Mouse (Mus musculus): ENCODE data around the gene Mia3. TPM values are rescaled to one million over a fixed set of nuclear protein-coding genes. Genes with fewer than 3 reads are reported as not detected.

Mia3 gene
- total and polyA plus RNA-seq, 3 experiments = 51.2 to 95.3 (median 80.9) TPM

DNA sequence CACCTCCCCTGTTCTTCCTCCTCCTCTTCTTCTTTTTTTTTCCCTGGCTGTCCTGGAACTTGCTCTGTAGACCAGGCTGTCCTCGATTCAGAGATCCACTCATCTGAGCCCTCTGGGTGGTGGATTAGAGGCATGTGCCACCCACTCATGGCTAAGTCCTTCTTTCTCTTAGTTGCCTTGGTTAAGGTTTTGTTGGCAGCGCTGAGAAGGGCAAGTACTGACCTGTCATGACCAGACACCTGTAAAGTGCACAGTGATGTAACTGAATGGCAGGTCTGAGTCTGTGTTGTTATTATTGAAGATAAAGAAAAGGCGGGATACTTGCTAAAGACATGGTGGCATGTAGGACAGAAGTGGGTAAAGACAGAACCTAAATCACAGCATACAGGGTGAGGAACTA, 34.0 kb upstream of the Mia3 start:
- no peaks in the 10 kb centered on the region for H3K4me1 ChIP-seq (ENCODE audit: control insufficient read depth in 1 of 2, insufficient read depth in 2 of 2)
- in situ Hi-C loops (cut with MboI; ENCODE audit: low pct_ligation_motif_present, low pct_unique_long_range_greater_than_20kb, low sequenced_read_pairs) (no loop called here), dilution Hi-C loops (cut with MboI; ENCODE audit: extremely low pct_ligation_motif_present, extremely low pct_unique_long_range_greater_than_20kb, low sequenced_read_pairs) (no loop called here)
- H3K4me2 ChIP-seq (ENCODE audit: insufficient read depth, low read depth, poor library complexity, severe bottlenecking) = no peak overlapping the region
- no peaks in the 10 kb centered on the region for H3K27me3 ChIP-seq (replicated peaks)
- H3K9ac ChIP-seq (ENCODE audit: insufficient read depth, low read depth) = no peak overlapping the region
- peaks cover 66 to 77% of the 10 kb centered on the region in 2 experiments for H3K36me3 ChIP-seq (replicated peaks in 1 of 2; ENCODE audit: control insufficient read depth in 1 of 2, insufficient read depth in 1 of 2, low read length in 1 of 2)
- H3K79me2 ChIP-seq (replicated peaks; ENCODE audit: control insufficient read depth, extremely low read depth, insufficient read depth, poor library complexity, severe bottlenecking) = peaks cover 1% of the 10 kb centered on the region; the same call in 1 of the 2 replicates
- no peaks in the 10 kb centered on the region for H3K9me3 ChIP-seq (replicated peaks; ENCODE audit: low read length)
- H3K4me3 ChIP-seq (replicated peaks in 1 of 3; ENCODE audit: low read depth in 2 of 3, low read length in 2 of 3, poor library complexity in 1 of 3) = no peak overlapping the region
- H3K27ac ChIP-seq (ENCODE audit: insufficient read depth, low read depth) = no peak overlapping the region
- no peak for DNase-seq (ENCODE audit: extremely low read depth)
- TF ChIP-seq USF1 (IDR thresholded peaks at IDR 0.05; ENCODE audit: low read depth, low read length) = no peak
- no peak for TF ChIP-seq GABPA (IDR thresholded peaks at IDR 0.05; ENCODE audit: insufficient replicate concordance, low read depth, low read length)
- TF ChIP-seq SIN3A (IDR thresholded peaks at IDR 0.05; ENCODE audit: low read length) = no peak
- no peak for TF ChIP-seq ZMIZ1 (IDR thresholded peaks at IDR 0.05; ENCODE audit: low read depth, low read length)
- TF ChIP-seq UBTF (IDR thresholded peaks at IDR 0.05; ENCODE audit: low read depth, low read length) = no peak
- TF ChIP-seq NELFE (IDR thresholded peaks at IDR 0.05; ENCODE audit: low read depth, low read length) = no peak
- TF ChIP-seq KAT2A (IDR thresholded peaks at IDR 0.05; ENCODE audit: insufficient replicate concordance, low read length) = no peak
- TF ChIP-seq E2F4 (IDR thresholded peaks at IDR 0.05; ENCODE audit: insufficient replicate concordance, low read depth, low read length) = no peak
- no peak for TF ChIP-seq JUND (conservative IDR thresholded peaks at IDR 0.05; ENCODE audit: low read depth, low read length)
- no peak for TF ChIP-seq TBP (conservative IDR thresholded peaks at IDR 0.05; ENCODE audit: low read depth, low read length)
- TF ChIP-seq PAX5 (IDR thresholded peaks at IDR 0.05; ENCODE audit: low read length) = no peak
- TF ChIP-seq IRF4 (IDR thresholded peaks at IDR 0.05; ENCODE audit: low read depth, low read length) = no peak
- no peak for TF ChIP-seq CHD1 (IDR thresholded peaks at IDR 0.05; ENCODE audit: low read depth, low read length)
- TF ChIP-seq ZC3H11A (IDR thresholded peaks at IDR 0.05; ENCODE audit: low read depth, low read length) = no peak
- TF ChIP-seq JUN (IDR thresholded peaks at IDR 0.05; ENCODE audit: insufficient read depth, low read depth, low read length) = no peak
- no peak for TF ChIP-seq SMC3 (IDR thresholded peaks at IDR 0.05; ENCODE audit: low read depth, low read length)
- no peak for TF ChIP-seq MAFK (IDR thresholded peaks at IDR 0.05; ENCODE audit: insufficient replicate concordance, low read length)
- no peak for TF ChIP-seq TCF12 (IDR thresholded peaks at IDR 0.05; ENCODE audit: low read depth, low read length)
- no peak for TF ChIP-seq MAX (IDR thresholded peaks at IDR 0.05; ENCODE audit: low read length)
- TF ChIP-seq NRF1 (IDR thresholded peaks at IDR 0.05; ENCODE audit: low read depth, low read length) = no peak

Measured in CH12.LX (cell line).